Mouse (Mus musculus) midbrain, embryonic 11.5 days (tissue): ENCODE measurements around the gene Ldhd. TPM values are rescaled to one million over a fixed set of nuclear protein-coding genes. Genes with fewer than 3 reads are reported as not detected.

Experiments used
- ATAC-seq: fragments of 200-750 bp; cut with Nextera tagmentation; 2 replicates; pipeline ENCODE4 v1.8.0; 2017; ENCODE audit warnings: moderate TSS enrichment, moderate library complexity; ENCODE audit not compliant: low FRiP score
- DNase-seq: peaks from one replicate; pipeline ENCODE4 v3.0.0; 2015; ENCODE audit warnings: low spot score; ENCODE audit errors: missing footprints
- H3K27ac ChIP-seq: fragments of 300-500 bp; sonication (generic); 2 replicates; pipeline ENCODE4 v1.5.1; 2014; ENCODE audit warnings: low read depth, low read length
- H3K27me3 ChIP-seq: fragments of 300-500 bp; sonication (generic); 2 replicates; pipeline ENCODE4 v1.6.1; 2014; ENCODE audit warnings: mild to moderate bottlenecking, low read length, moderate library complexity, mixed read lengths; ENCODE audit not compliant: control insufficient read depth, insufficient read depth
- H3K36me3 ChIP-seq: fragments of 300-500 bp; sonication (generic); 2 replicates; pipeline ENCODE4 v1.6.1; 2014; ENCODE audit warnings: mild to moderate bottlenecking, low read length, moderate library complexity, mixed read lengths; ENCODE audit not compliant: control insufficient read depth, insufficient read depth
- H3K4me1 ChIP-seq: fragments of 300-500 bp; sonication (generic); 2 replicates; pipeline ENCODE4 v1.6.1; 2014; ENCODE audit warnings: low read length; ENCODE audit not compliant: control insufficient read depth, insufficient read depth
- H3K4me2 ChIP-seq: fragments of 300-500 bp; sonication (generic); 2 replicates; pipeline ENCODE4 v1.6.1; 2014; ENCODE audit warnings: mild to moderate bottlenecking, moderate library complexity
- H3K4me3 ChIP-seq: fragments of 300-500 bp; sonication (generic); 2 replicates; pipeline ENCODE4 v1.5.1; 2014; ENCODE audit warnings: low read depth, low read length
- H3K9ac ChIP-seq: fragments of 300-500 bp; sonication (generic); 2 replicates; pipeline ENCODE4 v1.6.1; 2014; ENCODE audit warnings: low read length
- H3K9me3 ChIP-seq: fragments of 300-500 bp; sonication (generic); 2 replicates; pipeline ENCODE4 v1.6.1; 2016; ENCODE audit warnings: low read length; ENCODE audit not compliant: control insufficient read depth
- WGBS: fragments of 180-500 bp; shearing (Covaris S2); extraction: QIAGEN DNeasy Blood & Tissue Kit; methylation state at CpG from one replicate; pipeline ENCODE4 v1.1.7; 2014; 5-methylcytosine and 5-hydroxymethylcytosine counted together
- polyA plus RNA-seq: library from polyadenylated mRNA; unstranded; fragments of >200 nt; fragmentation: Nextera tagmentation; extraction: Ambion mirVana; gene quantifications from 2 replicates; pipeline ENCODE4 v1.2.1, GENCODE M21; 2014

Gene Ldhd
- polyA plus RNA-seq, 1 experiment from 2014 or later: 0.22 TPM

DNA sequence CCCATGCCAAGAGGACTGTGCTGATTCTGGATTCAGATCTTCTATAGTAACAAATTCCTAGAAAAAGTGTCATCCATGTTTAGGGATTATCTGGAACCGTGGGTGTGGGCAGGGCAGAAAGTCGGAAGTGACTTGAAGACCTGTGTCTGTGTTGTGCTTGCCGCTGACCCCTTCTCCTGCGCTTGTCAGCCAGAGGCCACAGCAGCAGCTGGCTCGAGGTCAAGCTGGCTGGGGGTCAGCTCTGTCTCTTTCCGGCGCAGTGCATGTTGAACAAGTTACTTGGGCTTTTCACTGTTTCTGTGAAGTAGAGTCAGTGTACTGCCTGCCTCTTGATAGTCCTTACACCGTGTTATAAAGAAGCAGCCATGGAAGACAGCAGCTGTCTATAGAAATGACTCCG, 23.2 kb downstream of the Ldhd start:
- WGBS: 89% methylated on average over 9 of the region's 9 CpGs
- DNase-seq: no peak
- H3K36me3 ChIP-seq: no peaks in the 10 kb centered on the region
- H3K9me3 ChIP-seq: no peaks in the 10 kb centered on the region
- H3K9ac ChIP-seq: no peak overlapping the region
- no peak overlapping the region for H3K4me3 ChIP-seq
- no peak overlapping the region for H3K4me2 ChIP-seq
- no peaks in the 10 kb centered on the region for H3K4me1 ChIP-seq
- H3K27me3 ChIP-seq: no peaks in the 10 kb centered on the region
- no peak for ATAC-seq
- no peak overlapping the region for H3K27ac ChIP-seq

DNA sequence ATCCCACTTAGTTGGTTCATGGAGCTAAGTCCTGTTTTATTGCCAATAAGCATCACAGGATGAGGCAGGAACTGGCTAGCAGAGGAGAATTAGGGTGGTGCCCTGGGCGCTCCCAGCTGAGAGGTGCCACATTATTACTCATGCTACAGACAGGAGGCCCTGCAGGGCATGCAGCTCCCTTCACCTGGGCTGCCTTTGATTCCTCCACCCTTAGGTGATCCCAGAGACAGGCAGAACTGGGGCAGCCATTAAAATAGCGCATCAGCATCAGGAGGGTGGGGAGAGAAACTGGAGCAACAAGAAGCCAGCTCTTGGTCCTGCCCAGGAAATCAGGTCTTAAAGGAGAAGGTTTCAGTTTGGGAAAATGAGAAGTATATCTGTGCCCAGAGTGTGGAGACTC, 25.2 kb downstream of the Ldhd start:
- ATAC-seq (no peak), DNase-seq (no peak)
- Histone ChIP-seq H3K9ac (no peak overlapping the region), H3K9me3 (no peaks in the 10 kb centered on the region), H3K27me3 (no peaks in the 10 kb centered on the region), H3K4me3 (no peak overlapping the region), H3K36me3 (no peaks in the 10 kb centered on the region), H3K27ac (no peak overlapping the region), H3K4me2 (no peak overlapping the region), H3K4me1 (no peaks in the 10 kb centered on the region)
- 98% methylated on average over 2 of the region's 2 CpGs for WGBS

DNA sequence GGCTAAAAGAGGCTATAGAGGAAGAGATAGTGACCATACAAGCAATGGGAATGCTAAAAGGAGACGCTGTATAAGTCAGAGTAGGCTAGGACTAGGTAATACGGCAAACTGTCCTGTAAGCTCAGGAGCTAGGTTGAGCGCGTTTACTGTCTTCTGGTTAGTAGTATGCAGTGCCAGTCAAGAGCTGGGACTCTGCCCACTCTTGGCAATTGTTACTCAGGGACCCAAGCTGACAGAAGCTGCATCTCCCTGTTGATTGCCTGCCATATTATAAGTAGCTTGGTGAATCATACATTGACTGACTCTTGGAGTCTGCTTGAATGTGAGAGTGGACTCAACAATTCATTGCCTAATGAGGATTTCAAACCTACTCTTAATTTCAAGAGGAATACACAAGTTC, 28.1 kb downstream of the Ldhd start:
- no peaks in the 10 kb centered on the region for H3K9me3 ChIP-seq
- H3K9ac ChIP-seq: no peak overlapping the region
- H3K27me3 ChIP-seq: no peaks in the 10 kb centered on the region
- no peak overlapping the region for H3K4me2 ChIP-seq
- peaks cover under 1% of the 10 kb centered on the region; the same call in 1 of the 2 replicates for H3K4me1 ChIP-seq
- no peaks in the 10 kb centered on the region for H3K36me3 ChIP-seq
- ATAC-seq (no peak), DNase-seq (no peak)
- no peak overlapping the region for H3K4me3 ChIP-seq
- H3K27ac ChIP-seq: no peak overlapping the region
- 96% methylated on average over 4 of the region's 4 CpGs for WGBS

DNA sequence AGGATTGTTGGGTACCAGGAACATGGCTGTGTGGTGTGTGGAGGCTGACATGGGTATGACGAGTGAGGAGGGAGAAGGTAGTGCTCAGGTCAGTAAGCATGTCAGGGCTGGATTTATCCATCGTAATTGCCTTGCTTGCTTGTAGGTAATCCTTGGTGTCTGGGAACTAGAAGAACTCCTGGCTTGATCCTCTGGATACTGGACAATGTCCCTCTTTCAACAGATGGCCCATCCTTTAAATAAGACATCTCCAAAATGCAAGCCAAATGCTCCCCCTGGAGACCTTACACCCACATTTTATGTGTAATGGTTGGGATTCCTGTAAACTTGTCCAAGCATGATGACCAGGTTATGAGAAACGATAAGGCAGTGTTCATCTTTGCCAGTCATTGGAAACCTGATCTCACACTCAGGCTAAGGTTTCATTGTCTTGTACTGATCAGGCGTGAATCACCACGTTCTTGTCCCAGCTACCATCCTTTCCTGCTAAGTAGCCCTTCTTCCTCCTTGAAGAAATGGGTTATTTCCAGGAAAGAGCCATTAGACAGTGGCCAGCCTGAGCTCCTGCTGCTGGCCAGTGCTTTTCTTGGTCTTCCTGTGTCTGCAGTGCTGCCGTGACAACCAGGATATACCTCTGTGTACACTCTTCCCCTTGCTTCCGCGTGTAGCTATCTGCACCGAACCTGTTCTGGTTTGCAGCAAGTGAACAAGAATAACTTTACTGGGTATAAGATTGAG, 30.3 kb downstream of the Ldhd start:
- Histone ChIP-seq H3K9me3 (no peaks in the 10 kb centered on the region), H3K4me2 (no peak overlapping the region), H3K4me1 (peaks cover 10% of the 10 kb centered on the region), H3K27me3 (no peaks in the 10 kb centered on the region), H3K36me3 (no peaks in the 10 kb centered on the region), H3K4me3 (no peak overlapping the region), H3K9ac (no peak overlapping the region), H3K27ac (no peak overlapping the region)
- WGBS: 80% methylated on average over 9 of the region's 9 CpGs
- DNase-seq: no peak
- no peak for ATAC-seq

DNA sequence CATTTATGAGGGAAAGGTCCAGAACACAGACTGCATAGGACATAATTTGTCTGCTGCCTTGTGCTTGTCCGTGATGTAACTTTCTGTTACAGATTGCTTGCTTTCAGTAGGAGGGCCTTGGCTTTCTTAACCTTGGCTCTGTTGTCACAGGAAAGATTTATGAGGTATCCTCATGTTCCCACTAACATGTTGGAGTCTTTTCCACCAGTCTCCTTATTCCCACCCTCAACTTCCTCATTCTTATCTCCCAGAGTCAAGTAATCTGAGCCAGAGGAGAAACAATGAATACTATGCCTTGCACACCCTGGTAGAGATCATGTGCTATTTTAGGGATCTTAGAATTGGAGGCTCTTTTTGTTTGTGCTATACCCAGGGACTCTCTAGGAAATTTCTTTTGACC, 32.9 kb downstream of the Ldhd start:
- Histone ChIP-seq H3K4me3 (no peak overlapping the region), H3K36me3 (no peaks in the 10 kb centered on the region), H3K9ac (no peak overlapping the region), H3K4me2 (no peak overlapping the region), H3K27me3 (no peaks in the 10 kb centered on the region), H3K9me3 (no peaks in the 10 kb centered on the region), H3K4me1 (peaks cover 10% of the 10 kb centered on the region), H3K27ac (no peak overlapping the region)
- no peak for ATAC-seq
- DNase-seq: no peak
- 74% methylated on average over 1 of the region's 1 CpGs for WGBS

DNA sequence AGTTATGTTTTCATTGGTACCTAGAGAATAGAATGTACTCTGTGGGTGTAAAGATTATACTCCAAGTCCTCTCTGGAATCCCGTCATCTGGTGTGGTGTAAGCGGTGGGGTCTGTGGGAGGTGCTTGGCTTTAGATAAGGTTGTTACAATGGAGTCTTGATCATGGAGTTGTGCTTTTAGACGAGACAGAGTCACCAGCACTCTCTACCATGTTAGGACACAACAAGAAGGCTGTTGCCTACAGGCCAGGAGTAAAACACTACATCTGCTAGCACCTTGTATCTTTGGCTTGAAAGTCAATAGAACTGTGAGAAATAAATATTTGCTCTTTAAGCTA, 33.7 kb downstream of the Ldhd start:
- WGBS: 69% methylated on average over 3 of the region's 3 CpGs
- no peaks in the 10 kb centered on the region for H3K27me3 ChIP-seq
- ATAC-seq (no peak), DNase-seq (no peak)
- no peak overlapping the region for H3K27ac ChIP-seq
- no peaks in the 10 kb centered on the region for H3K9me3 ChIP-seq
- no peak overlapping the region for H3K4me2 ChIP-seq
- H3K36me3 ChIP-seq: no peaks in the 10 kb centered on the region
- no peak overlapping the region for H3K9ac ChIP-seq
- no peak overlapping the region for H3K4me3 ChIP-seq
- H3K4me1 ChIP-seq: peaks cover 10% of the 10 kb centered on the region

DNA sequence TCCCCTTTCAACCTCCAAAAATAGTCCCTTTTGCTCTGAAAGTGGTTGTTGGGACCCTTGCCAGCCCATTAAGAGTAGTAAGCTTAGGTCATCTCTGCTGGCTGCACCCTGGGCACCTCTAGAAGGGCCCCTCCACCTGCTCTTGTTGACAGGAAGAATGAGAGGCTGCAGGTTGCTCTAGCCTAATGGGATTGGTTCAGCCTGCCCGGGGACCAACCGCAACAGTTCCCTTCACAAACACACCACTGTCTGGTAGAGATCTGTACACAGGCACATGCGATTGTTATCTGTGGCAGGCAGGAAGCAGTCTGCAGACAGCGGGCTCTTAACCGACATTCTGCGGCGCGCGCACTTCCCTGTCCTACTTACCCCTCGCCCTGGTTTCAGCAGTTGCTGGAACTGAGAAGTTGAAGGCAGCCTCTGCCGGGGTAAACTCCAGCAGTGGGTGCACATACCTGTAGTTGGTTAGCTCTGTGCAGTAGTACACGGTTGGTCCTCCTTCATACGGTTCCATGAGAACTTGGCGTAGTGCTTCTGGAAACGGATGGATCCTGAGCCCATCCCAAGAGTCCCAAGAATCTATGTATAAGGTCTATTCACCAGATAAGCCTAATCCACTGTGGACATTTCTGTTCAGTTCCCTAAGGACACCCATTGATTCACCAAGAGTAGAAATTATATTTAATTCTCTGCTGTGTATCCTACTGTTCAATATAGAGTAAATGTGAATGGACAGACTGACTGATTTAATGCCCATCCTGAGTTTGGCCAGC, 34.3 kb downstream of the Ldhd start:
- peaks cover 10% of the 10 kb centered on the region for H3K4me1 ChIP-seq
- DNase-seq: no peak

DNA sequence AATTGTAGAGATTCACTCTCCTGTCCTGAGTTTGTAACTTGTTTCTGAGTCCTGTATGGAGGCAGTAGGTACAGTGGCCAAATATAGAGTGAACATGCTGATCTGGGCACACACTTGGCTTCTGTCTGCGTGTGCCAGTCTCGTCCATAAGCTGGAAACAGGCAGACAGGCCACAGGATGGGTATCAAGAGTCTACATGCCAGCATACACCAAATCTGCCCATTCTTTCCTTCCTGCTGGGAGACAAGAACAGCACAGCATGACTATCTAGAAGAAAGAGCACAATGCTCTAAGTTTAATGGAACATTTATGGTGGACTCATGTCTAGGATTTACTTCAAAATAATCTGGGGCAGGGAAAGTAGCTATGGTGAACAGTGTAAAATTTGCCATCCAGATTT, 35.2 kb downstream of the Ldhd start:
- peaks cover 10% of the 10 kb centered on the region for H3K4me1 ChIP-seq
- H3K27me3 ChIP-seq: no peaks in the 10 kb centered on the region
- no peak overlapping the region for H3K4me3 ChIP-seq
- H3K4me2 ChIP-seq: no peak overlapping the region
- no peaks in the 10 kb centered on the region for H3K9me3 ChIP-seq
- WGBS: 97% methylated on average over 2 of the region's 2 CpGs
- no peak overlapping the region for H3K27ac ChIP-seq
- no peak overlapping the region for H3K9ac ChIP-seq
- H3K36me3 ChIP-seq: no peaks in the 10 kb centered on the region
- DNase-seq (no peak), ATAC-seq (no peak)

More for the DNA sequence above, 34.3 kb downstream of the Ldhd start:
- no peak for ATAC-seq
- Histone ChIP-seq H3K9ac (no peak overlapping the region), H3K27ac (no peak overlapping the region), H3K36me3 (no peaks in the 10 kb centered on the region), H3K9me3 (no peaks in the 10 kb centered on the region), H3K4me2 (no peak overlapping the region), H3K4me3 (no peak overlapping the region), H3K27me3 (no peaks in the 10 kb centered on the region)
- WGBS: 88% methylated on average over 15 of the region's 15 CpGs

DNA sequence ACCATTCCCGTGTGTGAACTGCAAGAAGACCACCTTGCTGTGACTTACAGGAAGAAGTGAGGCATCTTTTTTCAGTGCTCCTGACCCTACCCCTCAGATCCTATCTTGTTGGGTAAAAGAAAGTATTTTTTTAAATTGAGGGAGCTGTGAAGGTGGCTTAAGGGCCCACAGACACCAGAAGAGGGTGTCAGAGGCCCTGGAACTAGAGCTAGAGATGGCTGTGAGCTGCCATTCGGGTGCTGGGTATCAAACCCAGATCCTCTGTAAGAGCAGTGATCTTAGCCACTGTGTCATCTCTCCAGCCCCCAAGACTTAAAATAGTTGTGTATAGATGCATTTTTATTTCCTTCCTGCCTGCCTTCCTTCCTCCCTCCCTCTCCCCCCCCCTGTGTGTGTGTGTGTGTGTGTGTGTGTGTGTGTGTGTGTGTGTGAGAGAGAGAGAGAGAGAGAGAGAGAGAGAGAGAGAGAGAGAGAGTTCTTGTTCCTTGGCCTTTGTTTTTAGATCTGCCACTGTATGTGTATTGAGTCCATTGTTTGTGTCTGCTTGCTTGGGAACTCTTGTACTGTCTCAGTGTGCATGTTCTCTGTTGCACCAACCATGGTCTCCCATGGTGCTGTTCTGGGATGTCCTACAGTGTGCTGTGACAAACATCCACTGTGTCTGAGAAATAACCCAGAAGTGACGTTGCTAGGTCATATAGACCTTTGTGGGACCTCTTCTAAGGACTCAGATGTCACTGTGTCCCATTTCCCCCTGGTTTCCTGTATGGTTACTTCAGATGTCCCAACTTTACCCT, 35.9 kb downstream of the Ldhd start:
- DNase-seq: no peak
- Histone ChIP-seq H3K4me1 (peaks cover 10% of the 10 kb centered on the region), H3K36me3 (no peaks in the 10 kb centered on the region), H3K9me3 (no peaks in the 10 kb centered on the region), H3K4me3 (no peak overlapping the region), H3K27me3 (no peaks in the 10 kb centered on the region), H3K4me2 (no peak overlapping the region), H3K27ac (no peak overlapping the region), H3K9ac (no peak overlapping the region)
- 86% methylated on average over 3 of the region's 3 CpGs for WGBS
- no peak for ATAC-seq
